Mouse (Mus musculus): ENCODE results near the gene Hoxb13.

- TF ChIP-seq EP300 (IDR thresholded peaks at IDR 0.05; ENCODE audit: low read depth in 1 of 2, low read length in 2 of 2) = no peak
- no peak for TF ChIP-seq CTCF (IDR thresholded peaks at IDR 0.05 in 2 of 3, conservative IDR thresholded peaks at IDR 0.05 in 1 of 3; ENCODE audit: control insufficient read depth in 1 of 3, insufficient read depth in 1 of 3, low read depth in 2 of 3, low read length in 3 of 3, poor library complexity in 1 of 3, severe bottlenecking in 1 of 3)
- no peak for TF ChIP-seq GABPA (IDR thresholded peaks at IDR 0.05; ENCODE audit: low read depth, low read length)
- no peak for TF ChIP-seq GATA1 (IDR thresholded peaks at IDR 0.05; ENCODE audit: low read depth, low read length)
- no peak for TF ChIP-seq POLR2A (IDR thresholded peaks at IDR 0.05; ENCODE audit: control insufficient read depth in 1 of 2, insufficient read depth in 1 of 2, low read depth in 1 of 2, low read length in 2 of 2, poor library complexity in 1 of 2)
- TF ChIP-seq USF1 (IDR thresholded peaks at IDR 0.05; ENCODE audit: low read depth, low read length) = no peak
- TF ChIP-seq ELF1 (IDR thresholded peaks at IDR 0.05; ENCODE audit: low read depth, low read length) = no peak
- TF ChIP-seq MEF2A (IDR thresholded peaks at IDR 0.05; ENCODE audit: extremely low read depth, insufficient replicate concordance, low read depth, low read length, poor library complexity, severe bottlenecking) = no peak
- no peak for TF ChIP-seq ZC3H11A (IDR thresholded peaks at IDR 0.05; ENCODE audit: low read depth, low read length)
- no peak for TF ChIP-seq MAX (IDR thresholded peaks at IDR 0.05; ENCODE audit: low read length)
- TF ChIP-seq USF2 (IDR thresholded peaks at IDR 0.05; ENCODE audit: borderline replicate concordance in 1 of 2, insufficient read depth in 1 of 2, low read depth in 1 of 2, low read length in 2 of 2) = no peak
- TF ChIP-seq HCFC1 (IDR thresholded peaks at IDR 0.05; ENCODE audit: low read depth, low read length) = no peak
- no peak for TF ChIP-seq MYC (IDR thresholded peaks at IDR 0.05; ENCODE audit: low read depth, low read length)
- no peak for TF ChIP-seq NELFE (IDR thresholded peaks at IDR 0.05; ENCODE audit: low read depth, low read length)
Observed at GRCm38 (mm10) chr11:96173288-96173840, 20.8 kb upstream of the Hoxb13 start.

Measured in MEL (cell line).